Mouse (Mus musculus): ENCODE measurements around the gene Gpr68. TPM values are rescaled to one million over a fixed set of nuclear protein-coding genes. Genes with fewer than 3 reads are reported as not detected.

Gene Gpr68
- polyA plus RNA-seq, 1 experiment, result 11.0 TPM

DNA sequence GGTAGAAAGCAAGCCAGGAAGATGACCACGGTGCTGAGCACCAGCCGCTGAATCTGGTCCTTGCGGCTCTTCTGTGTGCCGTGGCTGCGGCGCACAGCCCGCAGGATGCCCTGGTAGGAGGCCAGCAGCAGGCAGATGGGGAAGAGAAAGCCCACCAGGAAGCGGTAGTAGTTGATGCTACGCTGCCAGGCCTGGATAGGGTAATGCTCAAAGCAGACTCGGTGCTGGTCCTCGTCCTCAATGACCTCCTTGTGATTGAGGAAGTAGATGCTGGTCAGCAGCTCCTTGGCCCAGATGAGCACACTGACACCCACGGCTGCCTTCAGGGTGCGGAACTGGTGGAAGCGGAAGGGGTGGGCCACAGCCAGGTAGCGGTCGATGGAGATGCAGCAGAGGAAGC, 29.4 kb downstream of the Gpr68 start:
- Histone ChIP-seq H3K4me3 (ENCODE audit: insufficient read depth, low read length) (no peak overlapping the region), H3K4me1 (ENCODE audit: control insufficient read depth, insufficient read depth, low read length) (peaks cover 2% of the 10 kb centered on the region; the same call in 1 of the 2 replicates), H3K27ac (ENCODE audit: insufficient read depth, low read length) (no peak overlapping the region)
- TF ChIP-seq POLR2A (IDR thresholded peaks at IDR 0.05; ENCODE audit: extremely low read depth, insufficient read depth, low read length) (no peak), CTCF (IDR thresholded peaks at IDR 0.05; ENCODE audit: extremely low read depth, insufficient read depth, low read length) (no peak)

DNA sequence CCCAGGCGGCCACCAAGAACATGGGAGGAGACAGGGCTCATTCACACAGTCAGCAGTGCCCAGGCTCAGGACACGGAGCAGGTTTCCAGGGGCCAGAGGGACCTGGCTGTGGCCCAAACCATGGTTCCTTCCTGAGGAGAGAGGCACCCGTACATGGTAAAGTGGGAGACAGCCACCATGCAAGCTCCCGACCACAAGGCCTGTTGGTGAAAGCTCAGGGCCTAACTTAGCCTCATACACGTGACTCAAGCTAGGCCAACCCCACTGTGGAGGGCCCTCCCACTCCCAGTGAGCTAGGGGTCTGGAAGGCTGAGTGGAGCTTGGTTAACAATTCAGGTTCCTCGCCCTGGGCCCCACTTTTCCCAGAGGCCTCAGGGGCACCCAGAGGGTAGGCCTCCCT, 30.1 kb downstream of the Gpr68 start:
- TF ChIP-seq POLR2A (IDR thresholded peaks at IDR 0.05; ENCODE audit: extremely low read depth, insufficient read depth, low read length) (no peak), CTCF (IDR thresholded peaks at IDR 0.05; ENCODE audit: extremely low read depth, insufficient read depth, low read length) (no peak)
- Histone ChIP-seq H3K4me3 (ENCODE audit: insufficient read depth, low read length) (no peak overlapping the region), H3K4me1 (ENCODE audit: control insufficient read depth, insufficient read depth, low read length) (peaks cover 2% of the 10 kb centered on the region; the same call in 1 of the 2 replicates), H3K27ac (ENCODE audit: insufficient read depth, low read length) (no peak overlapping the region)

DNA sequence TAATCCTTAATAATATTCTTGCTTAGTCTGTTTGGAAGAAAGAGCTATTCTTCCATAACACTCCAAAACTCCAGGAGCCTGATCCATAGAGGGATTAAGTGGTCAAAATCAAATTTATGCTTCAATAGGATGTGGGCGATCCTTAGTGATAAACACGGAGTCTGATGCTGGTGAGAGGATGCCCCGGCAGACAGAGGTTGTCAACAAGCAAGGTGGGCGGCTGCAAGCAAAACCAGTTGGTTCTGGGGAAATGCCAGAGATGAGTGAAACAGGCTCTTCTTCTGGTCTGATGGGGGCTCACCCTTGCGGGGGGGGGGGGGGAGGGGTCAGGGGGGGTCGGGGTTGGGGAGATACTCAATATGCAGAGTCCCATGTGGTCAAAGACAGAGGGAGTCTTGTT, 32.0 kb downstream of the Gpr68 start:
- no peak for TF ChIP-seq POLR2A (IDR thresholded peaks at IDR 0.05; ENCODE audit: extremely low read depth, insufficient read depth, low read length)
- no peak for TF ChIP-seq CTCF (IDR thresholded peaks at IDR 0.05; ENCODE audit: extremely low read depth, insufficient read depth, low read length)
- Histone ChIP-seq H3K27ac (ENCODE audit: insufficient read depth, low read length) (no peak overlapping the region), H3K4me1 (ENCODE audit: control insufficient read depth, insufficient read depth, low read length) (peaks cover 2% of the 10 kb centered on the region; the same call in 1 of the 2 replicates), H3K4me3 (ENCODE audit: insufficient read depth, low read length) (no peak overlapping the region)

DNA sequence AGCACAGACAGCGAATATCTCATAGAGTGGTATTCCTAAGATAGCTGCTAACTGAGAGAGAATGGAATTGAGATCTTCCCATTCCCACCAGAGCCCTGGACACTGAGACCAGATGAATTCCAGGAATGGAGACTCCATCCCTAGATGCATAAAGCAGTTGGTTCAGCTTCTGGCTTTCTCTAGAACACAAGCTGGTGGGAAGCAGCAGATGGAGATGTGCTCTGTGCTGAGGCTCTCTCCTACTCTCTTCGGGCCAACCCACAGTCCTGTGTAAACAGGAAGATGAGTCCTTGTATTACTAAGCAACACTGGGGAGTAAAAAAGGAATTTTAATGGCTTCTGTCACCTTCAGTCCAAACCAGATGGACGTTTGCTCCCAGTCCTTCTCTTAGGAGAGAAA, 32.4 kb downstream of the Gpr68 start:
- Histone ChIP-seq H3K4me1 (ENCODE audit: control insufficient read depth, insufficient read depth, low read length) (peaks cover 2% of the 10 kb centered on the region; the same call in 1 of the 2 replicates), H3K4me3 (ENCODE audit: insufficient read depth, low read length) (no peak overlapping the region), H3K27ac (ENCODE audit: insufficient read depth, low read length) (no peak overlapping the region)
- TF ChIP-seq CTCF (IDR thresholded peaks at IDR 0.05; ENCODE audit: extremely low read depth, insufficient read depth, low read length) (no peak), POLR2A (IDR thresholded peaks at IDR 0.05; ENCODE audit: extremely low read depth, insufficient read depth, low read length) (no peak)

DNA sequence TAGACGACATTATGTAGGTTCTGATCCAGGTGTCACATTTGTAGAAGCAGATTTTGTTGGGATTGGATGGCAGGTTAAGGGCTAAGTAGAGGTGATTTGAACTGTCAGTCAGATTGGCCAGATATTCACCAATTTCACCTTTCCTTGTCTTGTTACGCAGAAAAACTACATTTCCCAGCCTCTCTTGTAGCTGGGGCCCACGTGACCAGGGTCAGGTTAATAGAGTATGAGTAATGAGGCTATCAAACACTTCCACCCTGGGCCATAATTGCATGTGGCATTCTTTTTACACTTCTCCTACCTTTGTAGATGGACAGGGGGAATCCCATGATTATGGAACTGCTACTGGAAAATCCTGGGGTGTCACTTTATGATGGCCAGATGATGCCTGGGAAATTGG, 34.4 kb downstream of the Gpr68 start:
- TF ChIP-seq CTCF (IDR thresholded peaks at IDR 0.05; ENCODE audit: extremely low read depth, insufficient read depth, low read length) (no peak), POLR2A (IDR thresholded peaks at IDR 0.05; ENCODE audit: extremely low read depth, insufficient read depth, low read length) (no peak)
- Histone ChIP-seq H3K4me3 (ENCODE audit: insufficient read depth, low read length) (no peak overlapping the region), H3K4me1 (ENCODE audit: control insufficient read depth, insufficient read depth, low read length) (peaks cover 2% of the 10 kb centered on the region; the same call in 1 of the 2 replicates), H3K27ac (ENCODE audit: insufficient read depth, low read length) (no peak overlapping the region)

DNA sequence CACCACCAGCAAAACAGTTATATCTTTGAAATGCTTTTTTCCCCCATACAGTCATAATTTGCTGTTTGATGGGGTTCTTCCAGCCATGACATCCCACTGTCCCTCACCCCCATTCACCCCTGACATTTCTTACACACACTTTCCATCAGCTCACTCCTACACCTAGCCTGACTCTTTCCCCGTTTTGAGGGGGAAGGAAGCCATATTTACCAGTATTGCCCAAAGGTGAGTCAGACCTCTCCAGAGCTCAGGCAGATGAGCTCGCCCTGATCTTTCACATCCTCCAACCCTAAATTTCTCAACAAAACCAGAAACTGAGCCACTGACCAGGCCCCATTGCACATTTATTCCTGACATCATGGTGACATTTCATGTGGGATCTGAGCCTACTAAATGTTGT, 36.2 kb downstream of the Gpr68 start:
- peaks cover 7% of the 10 kb centered on the region for H3K4me1 ChIP-seq (ENCODE audit: control insufficient read depth, insufficient read depth, low read length)
- H3K4me3 ChIP-seq (ENCODE audit: insufficient read depth, low read length), result no peak overlapping the region
- H3K27ac ChIP-seq (ENCODE audit: insufficient read depth, low read length), result no peak overlapping the region
- TF ChIP-seq POLR2A (IDR thresholded peaks at IDR 0.05; ENCODE audit: extremely low read depth, insufficient read depth, low read length), result no peak
- TF ChIP-seq CTCF (IDR thresholded peaks at IDR 0.05; ENCODE audit: extremely low read depth, insufficient read depth, low read length), result no peak

DNA sequence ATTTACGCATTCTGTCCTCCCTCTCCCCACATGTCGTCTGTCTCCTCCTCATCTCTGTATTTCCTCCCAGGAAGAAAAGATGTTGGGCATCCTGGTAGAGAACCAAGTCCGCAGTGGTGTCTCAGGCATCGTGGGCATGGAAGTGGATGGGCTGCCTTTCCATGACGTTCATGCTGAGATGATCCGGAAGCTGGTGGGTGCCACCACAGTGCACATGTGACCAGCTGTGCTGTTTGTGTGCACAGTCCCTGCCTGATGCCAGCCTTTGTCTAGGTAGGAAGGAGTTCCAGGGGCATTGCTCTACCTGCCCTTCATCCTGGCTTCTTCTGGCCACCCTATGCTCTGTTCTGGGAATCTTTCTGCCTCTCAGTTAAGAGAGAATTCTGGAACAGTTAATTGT, 36.8 kb downstream of the Gpr68 start:
- Histone ChIP-seq H3K4me3 (ENCODE audit: insufficient read depth, low read length) (no peak overlapping the region), H3K4me1 (ENCODE audit: control insufficient read depth, insufficient read depth, low read length) (peaks cover 5% of the 10 kb centered on the region), H3K27ac (ENCODE audit: insufficient read depth, low read length) (no peak overlapping the region)
- TF ChIP-seq CTCF (IDR thresholded peaks at IDR 0.05; ENCODE audit: extremely low read depth, insufficient read depth, low read length), result no peak
- TF ChIP-seq POLR2A (IDR thresholded peaks at IDR 0.05; ENCODE audit: extremely low read depth, insufficient read depth, low read length), result no peak

DNA sequence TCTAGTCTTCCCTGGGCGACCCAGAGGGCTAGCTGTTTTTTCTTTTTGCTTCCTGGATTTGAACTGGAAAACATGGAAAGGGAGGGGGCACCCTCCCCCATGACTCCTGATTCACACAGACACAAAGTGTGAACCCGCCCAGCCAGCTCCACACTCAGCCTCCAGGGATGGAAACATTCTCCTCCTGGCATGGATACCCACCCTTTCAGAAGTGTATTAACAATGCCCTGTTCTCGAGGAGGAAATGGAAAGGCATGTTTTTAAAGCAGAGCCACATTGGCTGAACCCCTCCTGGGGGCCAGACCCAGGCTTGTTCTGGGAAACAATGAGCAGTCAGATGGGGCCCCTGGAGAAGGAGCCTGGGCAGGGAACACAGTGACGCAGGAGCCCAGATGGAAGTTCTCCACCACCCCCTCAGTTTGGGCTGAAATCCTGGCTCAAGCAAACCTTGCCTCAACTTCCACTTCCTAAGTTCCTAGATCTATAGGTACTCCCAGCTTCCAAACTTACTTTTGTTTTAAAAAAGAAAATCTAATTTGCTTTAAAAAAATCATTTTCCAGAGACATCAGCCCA, 39.9 kb downstream of the Gpr68 start:
- TF ChIP-seq POLR2A (IDR thresholded peaks at IDR 0.05; ENCODE audit: extremely low read depth, insufficient read depth, low read length), result no peak
- TF ChIP-seq CTCF (IDR thresholded peaks at IDR 0.05; ENCODE audit: extremely low read depth, insufficient read depth, low read length), result no peak
- Histone ChIP-seq H3K27ac (ENCODE audit: insufficient read depth, low read length) (0 out of 2 replicates have a peak overlapping the region, but pooled peaks have one; percentile 55), H3K4me1 (ENCODE audit: control insufficient read depth, insufficient read depth, low read length) (peaks cover 5% of the 10 kb centered on the region; the same call in 1 of the 2 replicates), H3K4me3 (ENCODE audit: insufficient read depth, low read length) (no peak overlapping the region)

DNA sequence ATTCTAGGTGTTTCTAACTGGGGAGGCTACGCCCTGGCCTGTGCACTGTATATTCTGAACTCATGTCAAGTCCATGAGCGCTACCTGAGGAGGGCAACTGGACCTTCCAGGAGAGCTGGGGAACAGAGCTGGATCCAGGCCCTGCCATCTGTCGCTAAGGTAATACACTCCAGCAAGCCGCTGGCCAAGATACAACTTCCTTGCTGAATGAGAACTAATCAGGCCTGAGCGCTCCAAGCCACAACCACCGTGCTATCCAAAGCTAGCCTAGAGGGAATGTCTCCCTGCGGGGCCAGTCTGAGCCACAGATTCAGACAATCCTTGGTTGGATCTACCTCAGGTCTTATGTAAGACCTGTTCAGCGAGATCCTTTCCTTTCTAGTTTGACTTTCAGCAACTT, 40.9 kb downstream of the Gpr68 start:
- no peak for TF ChIP-seq POLR2A (IDR thresholded peaks at IDR 0.05; ENCODE audit: extremely low read depth, insufficient read depth, low read length)
- no peak for TF ChIP-seq CTCF (IDR thresholded peaks at IDR 0.05; ENCODE audit: extremely low read depth, insufficient read depth, low read length)
- Histone ChIP-seq H3K27ac (ENCODE audit: insufficient read depth, low read length) (no peak overlapping the region), H3K4me1 (ENCODE audit: control insufficient read depth, insufficient read depth, low read length) (peaks cover 5% of the 10 kb centered on the region; the same call in 1 of the 2 replicates), H3K4me3 (ENCODE audit: insufficient read depth, low read length) (no peak overlapping the region)

DNA sequence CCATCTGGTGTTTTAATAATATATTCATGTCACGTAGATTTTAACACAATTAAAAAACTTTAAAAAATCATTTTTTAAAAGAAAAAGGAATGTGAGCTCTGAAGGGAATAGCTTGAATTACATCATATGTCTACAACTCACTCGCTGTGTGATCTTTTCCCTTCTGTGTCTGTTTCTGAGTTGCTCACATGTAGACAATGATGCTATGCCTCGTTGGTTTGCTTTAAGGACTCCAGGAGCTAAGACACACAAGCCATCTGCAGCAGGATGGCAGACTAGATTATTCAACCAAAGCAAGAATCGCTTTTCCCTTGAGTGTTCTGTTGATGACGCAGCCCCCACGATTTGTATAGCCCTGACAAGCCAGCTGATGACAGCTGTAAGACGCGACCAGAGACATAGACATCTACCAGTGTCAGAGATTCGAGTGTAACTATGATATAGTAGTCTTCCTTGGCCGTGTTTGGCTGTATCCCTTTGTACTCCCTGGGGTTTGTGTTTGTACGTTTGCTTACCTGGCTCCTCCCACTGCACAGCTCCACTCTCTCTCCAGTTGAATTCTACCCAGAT, 42.4 kb downstream of the Gpr68 start:
- TF ChIP-seq CTCF (IDR thresholded peaks at IDR 0.05; ENCODE audit: extremely low read depth, insufficient read depth, low read length) (no peak), POLR2A (IDR thresholded peaks at IDR 0.05; ENCODE audit: extremely low read depth, insufficient read depth, low read length) (no peak)

More for the DNA sequence above, 42.4 kb downstream of the Gpr68 start:
- Histone ChIP-seq H3K27ac (ENCODE audit: insufficient read depth, low read length) (no peak overlapping the region), H3K4me1 (ENCODE audit: control insufficient read depth, insufficient read depth, low read length) (peaks cover 5% of the 10 kb centered on the region; the same call in 1 of the 2 replicates), H3K4me3 (ENCODE audit: insufficient read depth, low read length) (no peak overlapping the region)

All from cortical plate, adult 2 months (tissue).